Mouse (Mus musculus): ENCODE results near the gene Tbc1d2. TPM values are rescaled to one million over a fixed set of nuclear protein-coding genes. Genes with fewer than 3 reads are reported as not detected.

The Tbc1d2 gene
- total RNA-seq, 2 experiments from 2014 or later, result 1.4 to 1.6 TPM

- DNase-seq, result no peak
- intact Hi-C loops (cut with DNase I), result no loop called here
These were observed 87.2 kb downstream of the Tbc1d2 start for GRCm38 (mm10) chr4:46562841-46563240.

GRCm38 (mm10) chr4:46562037-46562436 is 88.0 kb downstream of the Tbc1d2 start:
- intact Hi-C loops (cut with DNase I), result no loop called here
- no peak for DNase-seq

- intact Hi-C loops (cut with DNase I), result no loop called here
- DNase-seq, result no peak
These were observed 89.8 kb downstream of the Tbc1d2 start for GRCm38 (mm10) chr4:46560069-46560705.

GRCm38 (mm10) chr4:46558672-46559667 is 91.0 kb downstream of the Tbc1d2 start:
- no peak for DNase-seq
- intact Hi-C loops (cut with DNase I), result no loop called here

- no peak for DNase-seq
- intact Hi-C loops (cut with DNase I), result no loop called here
These were observed 93.1 kb downstream of the Tbc1d2 start for GRCm38 (mm10) chr4:46556933-46557332.

- no peak for DNase-seq
- intact Hi-C loops (cut with DNase I), result no loop called here
These were observed 94.2 kb downstream of the Tbc1d2 start for GRCm38 (mm10) chr4:46555762-46556161.

Other genes starting within 250 kb of the Tbc1d2 start
- under 1 TPM; 0.54 to 0.60 TPM for gene Hemgn, start 236.7 kb downstream of the Tbc1d2 start, total RNA-seq (2021)
- gene Anp32b, start 199.3 kb downstream of the Tbc1d2 start, total RNA-seq (2021), result 10 to 100 TPM; 58.1 to 66.6 TPM
- 10 to 100 TPM; 17.5 to 21.4 TPM for gene Nans, start 161.0 kb downstream of the Tbc1d2 start, total RNA-seq (2021)
- 1 to 10 TPM; 1.3 to 3.4 TPM for gene Trim14, start 114.1 kb downstream of the Tbc1d2 start, total RNA-seq (2021)
- 1 to 10 TPM in 1 of 2 experiments, under 1 TPM in 1; 0.54 to 1.2 TPM for gene Coro2a, start 48.0 kb downstream of the Tbc1d2 start, total RNA-seq (2021)

Data from heart, postnatal 14 days (tissue).